Mouse (Mus musculus) CH12.LX (cell line): ENCODE data around the gene Slc47a1. TPM values are rescaled to one million over a fixed set of nuclear protein-coding genes. Genes with fewer than 3 reads are reported as not detected.

Experiments used
- DNase-seq: peaks from one replicate; pipeline ENCODE4 v3.0.0-alpha.2; 2013; ENCODE audit errors: extremely low read depth
- H3K27ac ChIP-seq: 2 replicates; pipeline ENCODE4 v1.5.1; 2012; ENCODE audit warnings: low read depth, mild to moderate bottlenecking, control low read depth, moderate library complexity; ENCODE audit not compliant: insufficient read depth
- H3K27me3 ChIP-seq: replicated peaks from 2 replicates; pipeline ENCODE3; 2012; ENCODE audit warnings: inconsistent platforms
- H3K36me3 ChIP-seq, 2 experiments: replicated peaks in 1 of 2; 2 replicates each; pipeline versions ENCODE3 to v1.6.1; 2012; ENCODE audit warnings: inconsistent platforms in 1 of 2, low read length in 1 of 2, mild to moderate bottlenecking in 1 of 2, mixed read lengths in 1 of 2, moderate library complexity in 1 of 2; ENCODE audit not compliant: control insufficient read depth in 1 of 2, insufficient read depth in 1 of 2
- H3K4me1 ChIP-seq, 2 experiments: 2 replicates each; pipeline ENCODE4 v1.6.1; 2012; ENCODE audit warnings: inconsistent platforms in 1 of 2, moderate library complexity in 1 of 2; ENCODE audit not compliant: insufficient read depth in 2 of 2, control insufficient read depth in 1 of 2
- H3K4me2 ChIP-seq: 2 replicates; pipeline ENCODE4 v1.6.1; 2012; ENCODE audit warnings: low read depth, mild to moderate bottlenecking, control low read depth; ENCODE audit not compliant: poor library complexity, insufficient read depth, severe bottlenecking
- H3K4me3 ChIP-seq, 3 experiments: fragments of 150-350 bp in 1 of 3; sonication (generic) in 1 of 3; replicated peaks in 1 of 3; 2 replicates each; pipeline versions ENCODE3 to v1.5.1; 2011 to 2012; ENCODE audit warnings: low read depth in 2 of 3, low read length in 2 of 3, mild to moderate bottlenecking in 2 of 3, moderate library complexity in 2 of 3, control low read depth in 1 of 3, improper control_type of control experiment in 1 of 3, inconsistent platforms in 1 of 3, mixed read lengths in 1 of 3; ENCODE audit not compliant: poor library complexity in 1 of 3
- H3K79me2 ChIP-seq: replicated peaks from 2 replicates; pipeline ENCODE4 v1.6.1; 2012; ENCODE audit warnings: mild to moderate bottlenecking, moderate library complexity; ENCODE audit not compliant: control insufficient read depth, poor library complexity, insufficient read depth, severe bottlenecking; ENCODE audit errors: extremely low read depth
- H3K9ac ChIP-seq: 2 replicates; pipeline ENCODE4 v1.6.1; 2012; ENCODE audit warnings: low read depth, mild to moderate bottlenecking, control low read depth, moderate library complexity; ENCODE audit not compliant: insufficient read depth
- H3K9me3 ChIP-seq: replicated peaks from 2 replicates; pipeline ENCODE3; 2012; ENCODE audit warnings: low read length, inconsistent platforms, mixed read lengths
- CHD1 ChIP-seq: IDR thresholded peaks from 2 replicates; pipeline ENCODE4 v1.6.1; 2012; ENCODE audit warnings: low read depth, low read length, improper control_type of control experiment, inconsistent platforms
- E2F4 ChIP-seq: IDR thresholded peaks from 2 replicates; pipeline ENCODE4 v1.6.1; 2011; ENCODE audit warnings: low read depth, low read length, improper control_type of control experiment; ENCODE audit not compliant: insufficient replicate concordance
- ELF1 ChIP-seq: IDR thresholded peaks from 2 replicates; pipeline ENCODE4 v1.6.1; 2014; ENCODE audit warnings: low read depth, mild to moderate bottlenecking, inconsistent platforms, low read length, improper control_type of control experiment
- GABPA ChIP-seq: IDR thresholded peaks from 2 replicates; pipeline ENCODE4 v1.6.1; 2012; ENCODE audit warnings: low read depth, low read length, improper control_type of control experiment, inconsistent platforms; ENCODE audit not compliant: insufficient replicate concordance
- HCFC1 ChIP-seq: IDR thresholded peaks from 2 replicates; pipeline ENCODE4 v1.6.1; 2012; ENCODE audit warnings: low read depth, mild to moderate bottlenecking, inconsistent platforms, low read length, improper control_type of control experiment
- IRF4 ChIP-seq: IDR thresholded peaks from 2 replicates; pipeline ENCODE4 v1.6.1; 2014; ENCODE audit warnings: low read depth, mild to moderate bottlenecking, inconsistent platforms, low read length, improper control_type of control experiment
- JUN ChIP-seq: IDR thresholded peaks from 2 replicates; pipeline ENCODE4 v1.6.1; 2011; ENCODE audit warnings: low read depth, mild to moderate bottlenecking, low read length, improper control_type of control experiment, moderate library complexity; ENCODE audit not compliant: insufficient read depth
- JUND ChIP-seq: conservative IDR thresholded peaks from 2 replicates; pipeline ENCODE4 v1.6.1; 2011; ENCODE audit warnings: low read depth, low read length, improper control_type of control experiment
- MAFK ChIP-seq: IDR thresholded peaks from 2 replicates; pipeline ENCODE4 v1.6.1; 2011; ENCODE audit warnings: low read length, improper control_type of control experiment; ENCODE audit not compliant: insufficient replicate concordance
- MAX ChIP-seq: IDR thresholded peaks from 2 replicates; pipeline ENCODE4 v1.6.1; 2011; ENCODE audit warnings: low read length, improper control_type of control experiment
- MAZ ChIP-seq: IDR thresholded peaks from 2 replicates; pipeline ENCODE4 v1.6.1; 2012; ENCODE audit warnings: low read depth, mild to moderate bottlenecking, inconsistent platforms, low read length, improper control_type of control experiment, moderate library complexity
- MXI1 ChIP-seq: IDR thresholded peaks from 2 replicates; pipeline ENCODE4 v1.6.1; 2011; ENCODE audit warnings: mild to moderate bottlenecking, low read depth, low read length, improper control_type of control experiment
- MYC ChIP-seq: IDR thresholded peaks from 2 replicates; pipeline ENCODE4 v1.6.1; 2011; ENCODE audit warnings: low read depth, mild to moderate bottlenecking, improper control_type of control experiment, low read length
- NELFE ChIP-seq: IDR thresholded peaks from 2 replicates; pipeline ENCODE4 v1.6.1; 2011; ENCODE audit warnings: low read depth, low read length, improper control_type of control experiment
- POLR2A ChIP-seq: IDR thresholded peaks from 2 replicates; pipeline ENCODE4 v1.6.1; 2011; ENCODE audit warnings: low read depth, mild to moderate bottlenecking, improper control_type of control experiment, low read length
- RCOR1 ChIP-seq: conservative IDR thresholded peaks from 2 replicates; pipeline ENCODE4 v1.6.1; 2012; ENCODE audit warnings: low read depth, mild to moderate bottlenecking, inconsistent platforms, low read length, improper control_type of control experiment
- SIN3A ChIP-seq: IDR thresholded peaks from 2 replicates; pipeline ENCODE4 v1.6.1; 2012; ENCODE audit warnings: low read length, improper control_type of control experiment, inconsistent platforms
- TBP ChIP-seq: conservative IDR thresholded peaks from 2 replicates; pipeline ENCODE4 v1.6.1; 2011; ENCODE audit warnings: low read depth, low read length, improper control_type of control experiment
- TCF12 ChIP-seq: IDR thresholded peaks from 2 replicates; pipeline ENCODE4 v1.6.1; 2014; ENCODE audit warnings: low read depth, mild to moderate bottlenecking, inconsistent platforms, low read length, improper control_type of control experiment
- UBTF ChIP-seq: IDR thresholded peaks from 2 replicates; pipeline ENCODE4 v1.6.1; 2012; ENCODE audit warnings: low read depth, mild to moderate bottlenecking, inconsistent platforms, low read length, improper control_type of control experiment, moderate library complexity
- USF1 ChIP-seq: IDR thresholded peaks from 2 replicates; pipeline ENCODE4 v1.6.1; 2014; ENCODE audit warnings: low read depth, mild to moderate bottlenecking, inconsistent platforms, low read length, improper control_type of control experiment
- USF2 ChIP-seq: conservative IDR thresholded peaks from 2 replicates; pipeline ENCODE4 v1.6.1; 2011; ENCODE audit warnings: low read depth, low read length, improper control_type of control experiment
- ZC3H11A ChIP-seq: IDR thresholded peaks from 2 replicates; pipeline ENCODE4 v1.6.1; 2012; ENCODE audit warnings: low read depth, mild to moderate bottlenecking, inconsistent platforms, low read length, improper control_type of control experiment
- dilution Hi-C: fragments of 300-500 bp; cut with MboI; formaldehyde crosslinking; loops from 2 replicates; pipeline ENCODE4 v1.14.3; 2020; ENCODE audit warnings: low sequenced_read_pairs; ENCODE audit not compliant: extremely low pct_unique_long_range_greater_than_20kb, extremely low pct_ligation_motif_present
- in situ Hi-C: fragments of 300-500 bp; cut with MboI; formaldehyde crosslinking; loops from 3 replicates; pipeline ENCODE4 v1.14.3; 2019; ENCODE audit warnings: low sequenced_read_pairs, low pct_ligation_motif_present, low pct_unique_long_range_greater_than_20kb, mixed read lengths
- polyA plus RNA-seq: library from polyadenylated mRNA; unstranded; fragments of >175 nt; gene quantifications from 2 replicates; pipeline ENCODE4 v1.2.1, GENCODE M21; 2012; ENCODE audit warnings: low read depth; ENCODE audit not compliant: insufficient read length
- total RNA-seq, 2 experiments: library from RNA; depleted of rRNA; stranded (reverse); fragments of 300-350 nt in 1 of 2; fragments of >200 nt in 1 of 2; gene quantifications; 2 replicates each; pipeline ENCODE4 v1.2.3; 2012 to 2014

Gene Slc47a1
- total and polyA plus RNA-seq, 3 experiments = 24.3 to 46.4 (median 29.3) TPM

DNA sequence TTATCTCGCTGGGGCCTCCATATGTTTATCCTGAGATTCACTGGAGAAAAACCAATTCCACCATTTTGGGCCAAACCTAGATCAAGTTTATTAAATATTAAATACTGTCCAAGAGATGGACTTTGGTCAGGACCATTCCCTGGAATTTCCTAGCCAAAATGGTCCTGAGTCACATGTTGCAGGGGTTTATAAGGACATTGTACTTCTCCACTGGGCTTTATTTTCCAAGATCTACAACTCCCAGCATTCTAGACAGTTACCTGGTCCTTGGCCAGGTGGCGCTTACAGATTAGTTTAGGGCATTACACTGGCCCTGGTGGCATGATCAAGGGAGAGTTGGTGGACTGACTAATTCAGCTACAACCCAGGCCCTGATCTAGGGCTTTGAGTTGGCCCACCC lies 82.6 kb downstream of the Slc47a1 start:
- no peak for DNase-seq

DNA sequence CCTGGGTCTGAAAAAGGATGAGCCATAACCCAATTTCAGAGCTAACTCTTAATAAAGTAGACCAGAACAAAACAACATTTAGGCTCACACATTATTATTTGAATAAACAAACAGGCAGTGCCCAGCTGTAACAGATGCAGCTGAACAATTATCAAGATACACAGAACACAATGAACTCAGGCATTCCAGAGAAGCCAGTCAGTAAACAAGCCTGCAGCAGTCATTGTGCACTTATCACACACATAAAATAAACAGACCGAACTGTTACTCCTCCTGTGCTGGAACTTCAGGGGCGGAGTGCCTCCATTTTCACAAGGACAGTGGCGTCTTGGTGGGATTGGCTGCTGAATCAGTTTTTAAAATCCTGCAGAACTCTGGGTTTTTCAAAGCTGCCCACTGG lies 83.7 kb downstream of the Slc47a1 start:
- dilution Hi-C loops (no loop called here), in situ Hi-C loops (no loop called here)
- peaks cover 3 to 19% of the 10 kb centered on the region in 2 experiments; a peak in 3 of 4 replicates for H3K4me1 ChIP-seq
- no peaks in the 10 kb centered on the region for H3K27me3 ChIP-seq
- no peaks in the 10 kb centered on the region for H3K79me2 ChIP-seq
- H3K4me2 ChIP-seq = no peak overlapping the region
- no peaks in the 10 kb centered on the region for H3K36me3 ChIP-seq
- TF ChIP-seq HCFC1 (no peak), TBP (no peak), TCF12 (no peak), CHD1 (no peak), JUN (no peak), MAZ (no peak), MAFK (no peak), USF2 (no peak), GABPA (no peak), NELFE (no peak), UBTF (no peak), POLR2A (no peak), USF1 (no peak), IRF4 (no peak), MAX (no peak), MXI1 (no peak), ZC3H11A (no peak), E2F4 (no peak), MYC (no peak)
- no peak overlapping the region for H3K4me3 ChIP-seq
- DNase-seq = no peak
- H3K9ac ChIP-seq = no peak overlapping the region
- H3K27ac ChIP-seq = no peak overlapping the region
- peaks cover 3% of the 10 kb centered on the region for H3K9me3 ChIP-seq

More for the DNA sequence above, 82.6 kb downstream of the Slc47a1 start:
- Histone ChIP-seq H3K27me3 (no peaks in the 10 kb centered on the region), H3K9ac (no peak overlapping the region), H3K4me1 (peaks cover 3 to 19% of the 10 kb centered on the region in 2 experiments; a peak in 3 of 4 replicates), H3K79me2 (no peaks in the 10 kb centered on the region), H3K4me2 (no peak overlapping the region), H3K27ac (no peak overlapping the region), H3K36me3 (no peaks in the 10 kb centered on the region), H3K9me3 (peaks cover 3% of the 10 kb centered on the region), H3K4me3 (no peak overlapping the region)
- in situ Hi-C loops = no loop called here
- TF ChIP-seq HCFC1 (no peak), MXI1 (no peak), JUND (no peak), MAX (no peak), TCF12 (no peak), SIN3A (no peak), IRF4 (no peak), MAZ (no peak), ELF1 (no peak), E2F4 (no peak), RCOR1 (no peak)
- dilution Hi-C loops = no loop called here

Other genes starting within 250 kb of the Slc47a1 start
- gene Usp22, start 203.3 kb downstream of the Slc47a1 start, total RNA-seq (2012; rRNA removed) = 56.7 and 65.3 TPM in 2 replicates
- 51.9 and 54.7 TPM in 2 replicates for gene Usp22, start 203.3 kb downstream of the Slc47a1 start, total RNA-seq (2014; rRNA removed)
- 38.9 and 48.1 TPM in 2 replicates for gene Usp22, start 203.3 kb downstream of the Slc47a1 start, polyA plus RNA-seq
- 0.25 and 0.29 TPM in 2 replicates for gene Aldh3a1, start 170.8 kb downstream of the Slc47a1 start, total RNA-seq (2012; rRNA removed)
- gene Aldh3a1, start 170.8 kb downstream of the Slc47a1 start, total RNA-seq (2014; rRNA removed) = 0.12 TPM in 1 of 2 replicates, not detected in the other
- 0.13 TPM in 1 of 2 replicates, not detected in the other for gene Aldh3a1, start 170.8 kb downstream of the Slc47a1 start, polyA plus RNA-seq
- gene Aldh3a2, start 110.9 kb downstream of the Slc47a1 start, total RNA-seq (2012; rRNA removed) = 25.1 and 26.3 TPM in 2 replicates
- gene Aldh3a2, start 110.9 kb downstream of the Slc47a1 start, total RNA-seq (2014; rRNA removed) = 18.5 and 19.5 TPM in 2 replicates
- gene Aldh3a2, start 110.9 kb downstream of the Slc47a1 start, polyA plus RNA-seq = 28.4 and 29.8 TPM in 2 replicates
- gene Slc47a2, start 35.5 kb downstream of the Slc47a1 start, total RNA-seq (2012; rRNA removed) = 0.38 and 0.68 TPM in 2 replicates
- gene Slc47a2, start 35.5 kb downstream of the Slc47a1 start, total RNA-seq (2014; rRNA removed) = 0.08 and 0.24 TPM in 2 replicates
- gene Slc47a2, start 35.5 kb downstream of the Slc47a1 start, polyA plus RNA-seq = 0.37 and 0.39 TPM in 2 replicates
- not detected in 2 replicates for gene Rnf112, start 75.8 kb upstream of the Slc47a1 start, total RNA-seq (2012; rRNA removed)
- gene Rnf112, start 75.8 kb upstream of the Slc47a1 start, total RNA-seq (2014; rRNA removed) = not detected in 2 replicates
- gene Rnf112, start 75.8 kb upstream of the Slc47a1 start, polyA plus RNA-seq = not detected in 2 replicates
- not detected in 2 replicates for gene Mfap4, start 107.1 kb upstream of the Slc47a1 start, total RNA-seq (2012; rRNA removed)
- gene Mfap4, start 107.1 kb upstream of the Slc47a1 start, total RNA-seq (2014; rRNA removed) = not detected in 2 replicates
- not detected in 2 replicates for gene Mfap4, start 107.1 kb upstream of the Slc47a1 start, polyA plus RNA-seq
- 12.2 and 12.7 TPM in 2 replicates for gene Mapk7, start 116.1 kb upstream of the Slc47a1 start, total RNA-seq (2012; rRNA removed)
- 5.1 and 6.3 TPM in 2 replicates for gene Mapk7, start 116.1 kb upstream of the Slc47a1 start, total RNA-seq (2014; rRNA removed)
- gene Mapk7, start 116.1 kb upstream of the Slc47a1 start, polyA plus RNA-seq = 18.8 and 21.6 TPM in 2 replicates
- 51.1 and 62.9 TPM in 2 replicates for gene B9d1, start 126.8 kb upstream of the Slc47a1 start, total RNA-seq (2012; rRNA removed)
- gene B9d1, start 126.8 kb upstream of the Slc47a1 start, total RNA-seq (2014; rRNA removed) = 19.2 and 24.2 TPM in 2 replicates
- 26.2 and 31.0 TPM in 2 replicates for gene B9d1, start 126.8 kb upstream of the Slc47a1 start, polyA plus RNA-seq
- 9.6 and 13.8 TPM in 2 replicates for gene Epn2, start 201.3 kb upstream of the Slc47a1 start, total RNA-seq (2012; rRNA removed)
- gene Epn2, start 201.3 kb upstream of the Slc47a1 start, total RNA-seq (2014; rRNA removed) = 8.8 and 10.1 TPM in 2 replicates
- 7.2 and 8.9 TPM in 2 replicates for gene Epn2, start 201.3 kb upstream of the Slc47a1 start, polyA plus RNA-seq